Mouse (Mus musculus): ENCODE measurements at regions not wholly inside any gene's neighbourhood (a gene's known extent, or its start where the extent isn't known, plus 50 kb on each side); places are given as distances from the start of the nearest gene placed in this dataset.

DNA sequence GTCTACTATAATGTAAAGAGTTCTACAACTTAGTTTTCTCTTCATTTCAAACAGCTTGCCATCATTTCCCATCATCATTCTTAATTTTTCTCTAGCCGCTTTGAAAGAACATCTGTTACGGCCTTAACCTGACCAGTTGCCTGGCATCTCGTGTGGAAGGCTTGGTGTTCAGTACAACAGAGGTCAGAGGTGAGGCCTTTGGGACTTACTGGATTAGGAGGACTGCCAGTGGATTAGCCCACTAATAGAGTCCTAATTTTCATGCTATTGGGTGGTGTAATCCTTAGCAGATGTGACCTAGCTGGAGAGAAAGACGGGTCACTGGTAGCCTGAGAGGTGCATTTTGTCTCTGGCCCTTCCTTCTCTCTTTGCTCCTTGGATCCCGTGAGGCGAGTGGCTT is 341.3 kb upstream of the Gm10131 start:
- peak; percentile 56 for DNase-seq (ENCODE audit: low spot score)

DNA sequence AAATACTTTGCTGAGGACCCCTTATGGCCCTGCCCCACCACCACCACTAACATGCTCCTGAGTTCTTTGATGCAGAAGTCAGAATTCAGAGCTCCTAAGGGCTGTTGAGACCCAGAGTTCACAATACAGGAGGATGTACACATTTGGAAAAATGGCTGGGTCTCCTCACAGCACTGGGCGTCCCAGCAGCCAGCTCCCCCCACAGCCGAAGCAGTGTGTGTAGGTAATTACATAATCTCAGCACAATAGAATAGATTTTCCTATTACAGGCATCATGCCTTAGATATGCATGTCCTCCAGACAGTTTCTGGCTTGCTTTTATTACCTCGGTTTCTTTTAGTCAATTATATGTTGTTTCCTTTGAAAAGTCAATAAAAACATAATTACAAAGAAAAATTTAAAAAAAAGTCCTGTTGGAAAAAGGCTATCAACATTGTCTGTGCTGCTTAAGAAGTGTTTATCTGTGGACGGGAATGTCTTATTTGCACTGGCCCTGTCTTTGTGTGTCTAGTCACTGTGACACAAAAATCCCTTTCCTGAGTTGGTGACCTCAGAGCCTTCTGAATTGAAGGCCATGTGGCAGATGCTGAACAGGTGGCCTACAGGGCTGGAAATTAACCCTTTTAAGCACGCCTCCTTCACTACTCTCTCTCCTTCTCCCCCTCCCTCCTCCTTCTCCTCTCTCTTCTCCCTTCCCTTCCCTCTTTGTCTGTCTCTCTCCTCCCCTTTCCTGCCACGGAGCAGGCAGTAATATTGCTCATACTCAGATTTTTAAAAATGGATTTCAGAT is 339.9 kb upstream of the Gm10131 start:
- peak; percentile 62 for DNase-seq (ENCODE audit: low spot score)

DNA sequence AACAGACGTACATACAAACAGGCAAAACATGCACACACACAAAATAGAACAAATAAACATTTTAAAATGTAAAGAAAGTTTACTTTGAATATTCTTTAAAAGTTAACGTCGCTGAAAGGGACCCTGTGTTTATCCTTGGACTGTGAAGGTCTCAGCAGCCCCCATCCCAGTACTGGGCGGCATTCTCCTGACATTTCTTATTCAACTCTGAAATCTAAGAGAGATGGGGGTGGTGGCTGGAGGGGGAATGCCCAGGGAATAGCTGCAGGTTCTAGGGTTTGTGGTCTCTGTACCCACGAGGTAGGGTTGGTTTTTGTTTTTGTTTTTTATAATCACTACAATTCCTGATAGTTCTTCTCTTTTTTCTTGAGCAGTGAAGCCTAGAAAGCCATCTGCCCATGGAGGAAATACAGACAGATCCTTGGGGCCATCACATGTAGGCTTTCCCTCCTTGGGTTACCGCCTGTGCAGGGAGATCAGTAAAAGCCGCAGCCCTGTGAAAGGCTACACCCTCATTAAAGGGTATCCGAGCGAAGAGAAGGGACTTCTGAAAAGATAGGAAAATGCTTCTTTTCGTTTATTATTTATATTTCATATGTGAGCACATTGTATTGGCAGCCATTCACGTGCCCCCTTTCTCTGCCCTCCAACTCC is 338.0 kb upstream of the Gm10131 start:
- DNase-seq (ENCODE audit: low spot score): no peak

DNA sequence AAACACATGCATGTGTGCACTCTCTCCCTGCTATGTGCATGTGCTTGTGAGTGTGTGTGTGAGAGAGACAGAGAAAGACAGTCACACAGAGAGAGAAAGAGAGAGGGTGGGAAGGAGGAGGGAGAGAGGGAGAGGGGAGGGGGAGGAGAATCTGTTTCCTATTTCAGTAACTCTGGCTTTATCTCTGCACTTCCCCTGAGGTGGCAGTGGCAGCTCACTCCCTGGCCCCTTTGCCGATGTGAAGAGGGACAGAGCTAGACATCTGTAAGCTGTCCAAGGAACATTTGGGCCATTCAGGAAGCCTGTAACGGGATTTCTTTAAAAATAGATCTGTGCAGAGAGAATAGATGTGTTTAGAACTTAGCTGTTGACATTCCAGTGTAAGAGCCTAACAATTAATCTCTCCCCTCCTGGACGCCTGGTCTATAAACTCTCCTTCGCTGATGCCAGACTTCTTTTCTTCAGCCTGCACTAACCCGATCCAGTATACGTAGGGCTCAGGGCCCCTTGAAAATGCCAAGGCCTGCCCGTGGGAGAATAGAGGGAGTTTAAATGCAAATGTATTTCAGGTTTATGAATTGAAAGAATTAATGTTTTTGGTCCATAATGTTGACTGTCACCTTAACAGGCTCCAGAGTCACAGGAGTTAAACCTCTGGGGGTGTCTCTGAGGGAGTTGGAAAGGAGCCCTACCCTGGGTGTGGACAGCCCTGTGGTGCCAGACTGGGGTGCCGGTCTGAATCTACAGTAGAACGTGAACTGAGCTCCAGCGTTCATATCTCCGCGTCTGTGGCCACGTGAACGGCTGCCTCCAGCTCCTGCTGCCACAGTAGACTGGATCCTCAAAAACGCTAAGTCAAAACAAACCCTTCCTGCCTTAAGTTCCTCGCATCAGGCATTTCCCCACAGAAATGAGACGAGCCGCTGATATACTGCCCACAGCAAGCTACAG is 336.6 kb upstream of the Gm10131 start:
- DNase-seq (ENCODE audit: low spot score): peak; percentile 56

- DNase-seq (ENCODE audit: low spot score): no peak
Observed at GRCm38 (mm10) chr8:34442688-34443087, 331.2 kb upstream of the Gm10131 start.

DNA sequence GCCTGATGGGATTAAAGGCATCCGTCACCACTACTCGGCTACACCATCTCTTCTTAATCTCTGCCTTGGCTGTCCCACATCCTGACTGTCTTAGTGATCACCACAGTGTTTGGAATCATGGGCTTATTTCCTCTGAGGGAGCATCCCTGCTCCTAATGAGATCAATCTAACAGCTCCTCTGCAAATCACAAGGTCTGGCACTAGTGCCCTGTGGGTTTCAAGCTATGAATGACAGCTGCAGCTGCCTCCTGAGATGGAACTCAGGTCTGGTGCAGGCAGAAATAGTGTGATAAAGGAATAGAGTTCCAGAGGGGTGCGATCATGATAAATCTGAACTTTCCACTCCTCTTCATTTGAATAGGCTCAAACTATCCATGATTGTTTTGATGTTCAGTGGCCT is 330.2 kb upstream of the Gm10131 start:
- DNase-seq (ENCODE audit: low spot score): no peak

GRCm38 (mm10) chr8:34440771-34441170 is 329.2 kb upstream of the Gm10131 start:
- DNase-seq (ENCODE audit: low spot score): no peak

- no peak for DNase-seq (ENCODE audit: low spot score)
Observed at GRCm38 (mm10) chr8:34438771-34439170, 327.2 kb upstream of the Gm10131 start.

DNA sequence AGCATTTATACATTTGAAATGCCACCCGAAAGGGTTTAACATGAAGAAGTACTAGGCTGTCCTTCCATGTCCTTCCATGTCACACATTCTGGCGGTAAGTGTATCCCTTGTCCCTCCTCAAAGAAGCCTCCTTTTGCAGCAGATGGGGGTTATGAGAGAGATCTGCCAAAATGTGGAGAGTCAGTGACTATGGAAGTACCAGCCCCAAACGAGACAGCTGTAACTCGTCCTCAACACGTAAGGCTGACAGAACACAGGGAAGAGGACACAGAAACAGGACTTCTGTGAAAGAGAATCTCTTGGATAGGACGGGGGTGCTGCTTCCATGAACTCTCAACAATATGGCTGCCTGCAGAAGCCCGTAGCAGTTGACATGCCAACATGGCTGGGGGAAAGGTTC is 320.4 kb upstream of the Gm10131 start:
- DNase-seq (ENCODE audit: low spot score): no peak

- DNase-seq (ENCODE audit: low spot score): no peak
Observed at GRCm38 (mm10) chr8:34429231-34429630, 317.7 kb upstream of the Gm10131 start.

- DNase-seq (ENCODE audit: low spot score): no peak
Observed at GRCm38 (mm10) chr8:34401571-34401970, 290.0 kb upstream of the Gm10131 start.

GRCm38 (mm10) chr8:34398914-34399813 is 287.6 kb upstream of the Gm10131 start:
- peak; percentile 26 for DNase-seq (ENCODE audit: low spot score)

- peak; percentile 53 for DNase-seq (ENCODE audit: low spot score)
Observed at GRCm38 (mm10) chr8:34397583-34398411, 286.3 kb upstream of the Gm10131 start.

DNA sequence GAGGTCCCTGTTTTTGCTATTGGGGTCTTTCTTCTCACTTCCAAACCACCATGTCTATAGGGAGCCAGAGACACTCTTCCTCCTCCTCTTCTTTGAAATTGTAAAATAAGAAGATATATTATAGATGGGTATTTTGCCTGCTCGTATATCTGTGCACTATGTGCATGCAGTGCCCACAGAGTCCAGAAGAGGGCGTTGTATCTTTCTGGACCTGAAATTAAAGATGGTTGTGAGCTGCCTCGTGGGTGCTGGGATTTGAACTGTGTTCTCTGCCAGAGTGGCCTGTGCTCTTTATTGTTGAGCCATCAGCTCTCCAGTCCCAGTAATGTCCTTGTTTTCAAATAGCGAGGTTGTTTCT is 285.7 kb upstream of the Gm10131 start:
- no peak for DNase-seq (ENCODE audit: low spot score)

DNA sequence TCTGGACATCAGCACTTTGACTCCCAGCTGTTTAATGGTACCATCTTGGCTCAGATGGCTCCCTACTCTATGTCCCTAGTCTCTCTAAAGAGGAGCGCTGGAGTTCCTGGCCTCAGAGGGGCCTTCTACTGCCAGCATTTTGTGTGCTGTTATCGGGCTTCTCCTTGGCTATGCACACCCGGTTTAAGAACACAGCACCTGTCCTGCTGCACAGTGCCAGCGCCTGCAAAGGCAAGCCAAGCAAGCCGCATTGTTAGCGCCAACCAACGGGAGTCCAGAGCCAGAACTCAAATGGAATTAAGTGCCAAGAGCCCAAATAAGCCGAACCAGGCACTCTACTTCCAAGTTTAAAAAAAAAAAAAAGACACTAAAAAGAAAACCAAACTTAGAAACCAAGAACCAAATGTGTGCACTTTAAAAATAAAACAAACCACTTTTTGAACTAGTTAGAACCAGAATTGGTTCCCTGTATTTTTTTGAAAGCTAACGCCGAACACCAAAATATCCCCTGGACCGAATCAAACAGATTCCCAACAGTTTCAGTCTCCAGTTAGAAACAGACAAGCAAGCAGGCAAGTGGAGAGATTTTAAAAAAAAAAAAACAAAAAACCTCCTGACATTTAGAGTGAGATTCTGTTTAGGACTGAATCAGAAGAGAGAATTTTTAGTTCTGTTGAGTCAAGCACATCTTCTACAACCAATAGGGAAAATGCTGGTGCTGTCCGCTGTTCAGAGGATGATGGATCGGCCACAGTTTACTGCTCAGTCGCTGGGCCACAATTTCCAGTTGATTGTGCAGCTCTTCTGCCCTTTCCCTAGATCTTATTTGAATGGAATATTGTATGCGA is 281.7 kb upstream of the Gm10131 start:
- DNase-seq (ENCODE audit: low spot score): no peak

GRCm38 (mm10) chr8:34392208-34392980 is 280.9 kb upstream of the Gm10131 start:
- DNase-seq (ENCODE audit: low spot score): no peak

GRCm38 (mm10) chr8:34385806-34386439 is 274.4 kb upstream of the Gm10131 start:
- peak; percentile 55 for DNase-seq (ENCODE audit: low spot score)

- no peak for DNase-seq (ENCODE audit: low spot score)
Observed at GRCm38 (mm10) chr8:34380615-34381014, 269.1 kb upstream of the Gm10131 start.

All from embryo, embryonic 10.5 days (tissue).